Mouse (Mus musculus) megakaryocyte, adult 5-6 weeks (primary cell): ENCODE measurements around the gene Tbc1d9. TPM values are rescaled to one million over a fixed set of nuclear protein-coding genes. Genes with fewer than 3 reads are reported as not detected.

Experiments
- ATAC-seq: 2 replicates; pipeline ENCODE4 v1.8.0; 2016; ENCODE audit warnings: mild to moderate bottlenecking, inconsistent platforms; ENCODE audit not compliant: poor library complexity, severe bottlenecking
- total RNA-seq, 2 experiments: library from RNA; stranded (forward) in 1 of 2; stranded (reverse) in 1 of 2; fragments of 153-499, 151-499 nt in 1 of 2; fragments of 221-1000, 200-1000 nt in 1 of 2; gene quantifications; 2 replicates each; pipeline versions ENCODE4 v1.2.3 to v1.2.4; 2015 to 2017

Tbc1d9 gene
- 6.5 and 9.3 TPM in 2 replicates for total RNA-seq (2015)
- 13.4 and 18.6 TPM in 2 replicates for total RNA-seq (2017)

- peak; percentile 94 for ATAC-seq
These were observed at the start of gene Tbc1d9 for GRCm38 (mm10) chr8:83165235-83165930. Gene Tbc1d9 (plus strand): TSS chr8:83165352.

GRCm38 (mm10) chr8:83135086-83135485 is 30.1 kb upstream of the Tbc1d9 start:
- no peak for ATAC-seq

GRCm38 (mm10) chr8:83140068-83140467 is 25.1 kb upstream of the Tbc1d9 start:
- no peak for ATAC-seq

GRCm38 (mm10) chr8:83140701-83141111 is 24.4 kb upstream of the Tbc1d9 start:
- ATAC-seq = peak; percentile 82

- peak; percentile 83 for ATAC-seq
These were observed 23.8 kb upstream of the Tbc1d9 start for GRCm38 (mm10) chr8:83141358-83141757.

GRCm38 (mm10) chr8:83144601-83145000 is 20.6 kb upstream of the Tbc1d9 start:
- no peak for ATAC-seq

GRCm38 (mm10) chr8:83145421-83145820 is 19.7 kb upstream of the Tbc1d9 start:
- ATAC-seq = no peak

GRCm38 (mm10) chr8:83149124-83149523 is 16.0 kb upstream of the Tbc1d9 start:
- ATAC-seq = no peak

- no peak for ATAC-seq
These were observed 13.1 kb upstream of the Tbc1d9 start for GRCm38 (mm10) chr8:83152055-83152454.

- ATAC-seq = no peak
These were observed 12.7 kb upstream of the Tbc1d9 start for GRCm38 (mm10) chr8:83152470-83152869.

- ATAC-seq = no peak
These were observed 10.0 kb upstream of the Tbc1d9 start for GRCm38 (mm10) chr8:83155110-83155509.

- ATAC-seq = 0 out of 2 replicates have a peak, but pooled peaks have one; percentile 30
These were observed 6.2 kb upstream of the Tbc1d9 start for GRCm38 (mm10) chr8:83158971-83159370.

GRCm38 (mm10) chr8:83159615-83160014 is 5.5 kb upstream of the Tbc1d9 start:
- ATAC-seq = no peak

GRCm38 (mm10) chr8:83160613-83161012 is 4.5 kb upstream of the Tbc1d9 start:
- no peak for ATAC-seq

- peak; percentile 34 for ATAC-seq
These were observed 1.0 kb downstream of the Tbc1d9 start, which contains the start of gene Gm10645 for GRCm38 (mm10) chr8:83165931-83166867. Gene Gm10645 (minus strand): TSS chr8:83166170.

GRCm38 (mm10) chr8:83167932-83168331 is 2.8 kb downstream of the Tbc1d9 start:
- no peak for ATAC-seq

GRCm38 (mm10) chr8:83169127-83169526 is 4.0 kb downstream of the Tbc1d9 start:
- ATAC-seq = no peak

GRCm38 (mm10) chr8:83169709-83170108 is 4.6 kb downstream of the Tbc1d9 start:
- no peak for ATAC-seq

GRCm38 (mm10) chr8:83170894-83171293 is 5.7 kb downstream of the Tbc1d9 start:
- no peak for ATAC-seq

GRCm38 (mm10) chr8:83175680-83176079 is 10.5 kb downstream of the Tbc1d9 start:
- no peak for ATAC-seq

- no peak for ATAC-seq
These were observed 11.6 kb downstream of the Tbc1d9 start for GRCm38 (mm10) chr8:83176785-83177184.
